Mouse (Mus musculus): ENCODE results near the gene B4gat1. TPM values are rescaled to one million over a fixed set of nuclear protein-coding genes. Genes with fewer than 3 reads are reported as not detected.
A peak's percentile ranks its signal among the peaks of the same experiment; 100 is the strongest.
"Not testable (repeated sequence)": the region's sequence is repeated elsewhere in the genome, so short reads cannot be mapped to it uniquely, and the experiment has no call there.

The B4gat1 gene
- 0.49 and 0.81 TPM in 2 replicates for total RNA-seq (2017)

DNA sequence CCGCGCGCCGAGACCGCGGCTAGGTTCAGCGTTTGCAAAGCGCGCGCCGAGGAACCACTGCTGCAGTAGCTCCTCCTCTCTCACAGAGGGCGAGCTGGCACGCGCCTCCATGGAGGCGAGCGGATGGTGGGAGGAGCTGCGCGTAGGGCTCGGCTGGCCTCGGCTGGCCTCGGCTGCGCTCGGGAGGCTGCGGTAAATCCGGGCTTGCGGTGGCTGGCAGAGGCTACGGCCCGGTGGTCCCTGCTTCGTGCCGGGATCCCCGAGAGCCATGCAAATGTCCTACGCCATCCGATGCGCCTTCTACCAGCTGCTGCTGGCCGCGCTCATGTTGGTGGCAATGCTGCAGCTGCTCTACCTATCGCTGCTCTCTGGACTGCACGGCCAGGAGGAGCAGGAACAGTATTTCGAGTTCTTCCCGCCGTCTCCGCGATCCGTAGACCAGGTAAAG, at the start of gene B4gat1, which contains the start of gene AC124502.3:
TSS of gene B4gat1 (plus strand) at position 118 of the 448 bp plus-strand sequence.
TSS of gene AC124502.3 (plus strand) at position 183 of the 448 bp plus-strand sequence.
- peak; percentile 77 for ATAC-seq (ENCODE audit: extremely low read depth, insufficient number of reproducible peaks, low FRiP score, poor library complexity, severe bottlenecking)

DNA sequence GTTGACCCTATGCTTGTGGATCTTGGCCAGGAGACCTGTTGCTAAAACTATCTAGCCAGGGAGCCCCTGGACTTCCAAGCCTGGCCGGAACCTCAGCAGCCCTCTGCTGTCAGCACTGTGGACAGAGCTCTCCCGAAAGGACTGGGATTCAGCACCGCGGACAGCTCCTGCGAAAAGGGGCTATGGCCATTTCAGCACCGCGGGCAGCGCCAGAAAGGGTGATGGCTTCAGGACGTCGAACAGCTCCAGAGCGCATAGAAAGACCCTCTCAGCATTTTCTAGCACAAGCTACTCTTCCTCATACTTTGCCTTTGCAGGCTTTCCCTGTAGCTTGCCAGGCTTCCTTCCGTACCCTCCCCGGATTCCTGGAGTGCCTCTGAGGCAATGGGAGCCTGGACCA, 49.6 kb upstream of the B4gat1 start:
- no peak for ATAC-seq (ENCODE audit: extremely low read depth, insufficient number of reproducible peaks, low FRiP score, poor library complexity, severe bottlenecking)

DNA sequence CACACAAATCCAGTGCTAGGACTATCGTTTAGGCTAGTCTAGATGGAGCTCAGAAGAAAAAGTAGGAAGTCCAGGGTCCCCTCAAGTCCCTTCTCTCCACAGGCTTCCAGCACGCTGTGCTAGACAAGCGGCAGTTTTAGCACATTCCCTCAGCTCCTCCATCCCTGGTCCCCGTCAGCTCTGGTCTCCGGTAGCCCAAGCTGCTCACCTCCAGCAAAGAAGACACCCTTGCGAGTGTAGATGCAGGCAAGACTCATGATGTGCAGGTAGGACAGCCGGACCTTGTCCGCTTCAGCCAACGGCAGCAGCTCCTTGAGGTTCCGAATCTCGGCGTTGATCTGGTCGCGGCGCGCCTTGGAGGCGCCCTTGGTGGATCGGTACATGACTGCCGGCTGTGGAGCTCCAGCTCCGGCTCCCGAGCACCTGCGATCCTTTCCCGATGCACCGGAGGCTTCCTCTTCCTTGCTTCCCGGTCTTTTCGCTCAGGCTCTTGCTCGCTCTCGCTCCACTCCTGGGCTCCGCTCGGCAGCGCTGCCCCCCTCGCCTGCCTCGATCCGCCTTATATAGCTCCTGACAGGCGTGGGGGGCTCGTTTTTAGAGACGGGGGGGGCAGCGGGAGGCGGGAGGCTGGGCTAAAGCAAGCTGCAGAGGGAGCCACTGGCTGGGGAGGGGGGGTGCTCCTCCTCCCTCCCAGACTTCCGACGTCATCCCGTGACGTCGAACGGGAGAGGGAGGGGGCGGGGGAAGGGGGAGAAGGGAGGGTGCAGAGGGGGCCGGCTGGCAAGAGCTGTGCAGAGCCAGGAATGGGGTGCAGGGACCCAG, 49.0 kb upstream of the B4gat1 start:
- ATAC-seq (ENCODE audit: extremely low read depth, insufficient number of reproducible peaks, low FRiP score, poor library complexity, severe bottlenecking) = no peak

DNA sequence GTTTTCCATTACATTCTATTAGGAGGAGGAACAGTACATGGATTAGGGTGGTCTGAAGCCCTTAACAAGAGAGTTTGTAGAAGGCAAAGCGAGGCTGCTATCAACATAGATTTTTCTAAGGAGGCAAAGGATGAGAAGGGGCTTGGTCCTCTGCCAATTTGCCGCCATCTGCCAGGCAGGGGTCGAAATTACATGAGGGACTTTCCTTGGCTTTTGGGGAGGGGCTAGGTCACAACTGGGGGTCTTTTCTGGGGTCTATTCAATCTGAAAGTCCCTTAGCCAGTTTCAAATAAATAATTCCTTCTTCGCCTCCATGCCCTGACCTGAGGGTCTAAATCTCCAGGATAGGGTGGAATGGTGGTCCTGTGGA, 48.4 kb upstream of the B4gat1 start, which contains the start of gene Npas4:
TSS of gene Npas4 (minus strand) at position 61 of the 370 bp plus-strand sequence.
- no peak for ATAC-seq (ENCODE audit: extremely low read depth, insufficient number of reproducible peaks, low FRiP score, poor library complexity, severe bottlenecking)

DNA sequence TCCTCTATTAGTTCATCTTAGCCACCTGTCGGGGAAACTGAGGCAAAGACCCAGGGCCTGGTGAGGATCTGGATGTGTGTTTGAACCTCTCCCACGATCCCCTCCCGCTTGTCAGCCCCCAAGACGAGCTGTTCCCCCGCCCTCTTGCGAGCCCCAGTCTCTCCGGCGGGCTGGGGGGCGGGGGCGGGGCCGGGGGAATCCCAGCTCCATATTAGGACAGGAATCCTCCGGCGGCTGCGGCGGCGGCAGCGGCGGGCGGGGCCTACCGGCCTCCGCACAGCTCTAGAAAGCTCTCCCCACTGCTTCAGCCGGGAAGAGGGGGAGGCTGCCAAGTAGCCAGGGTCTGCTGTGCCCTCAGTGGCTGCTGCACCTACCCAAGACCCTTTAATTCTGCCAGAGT, 47.9 kb upstream of the B4gat1 start:
- ATAC-seq (ENCODE audit: extremely low read depth, insufficient number of reproducible peaks, low FRiP score, poor library complexity, severe bottlenecking) = no peak

DNA sequence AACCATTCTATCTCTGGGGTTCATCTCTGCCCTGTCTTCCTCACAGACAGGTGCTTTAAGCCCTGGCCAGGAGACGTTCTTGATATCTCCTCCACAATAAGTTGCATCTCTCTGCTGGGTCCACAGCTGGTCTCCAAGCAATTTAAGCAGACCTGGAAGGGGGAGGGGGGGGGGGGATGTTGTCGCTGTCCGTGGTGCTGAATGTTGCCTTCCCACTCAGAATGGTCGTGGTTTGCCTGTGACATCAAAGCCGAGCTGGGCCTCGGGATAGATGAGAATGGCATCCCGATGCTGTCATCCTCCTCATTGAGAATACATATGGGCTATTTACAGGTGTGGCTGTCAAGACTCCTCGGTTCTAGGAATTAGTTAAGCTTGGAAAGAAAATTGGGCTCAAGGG, 46.3 kb upstream of the B4gat1 start:
- no peak for ATAC-seq (ENCODE audit: extremely low read depth, insufficient number of reproducible peaks, low FRiP score, poor library complexity, severe bottlenecking)

DNA sequence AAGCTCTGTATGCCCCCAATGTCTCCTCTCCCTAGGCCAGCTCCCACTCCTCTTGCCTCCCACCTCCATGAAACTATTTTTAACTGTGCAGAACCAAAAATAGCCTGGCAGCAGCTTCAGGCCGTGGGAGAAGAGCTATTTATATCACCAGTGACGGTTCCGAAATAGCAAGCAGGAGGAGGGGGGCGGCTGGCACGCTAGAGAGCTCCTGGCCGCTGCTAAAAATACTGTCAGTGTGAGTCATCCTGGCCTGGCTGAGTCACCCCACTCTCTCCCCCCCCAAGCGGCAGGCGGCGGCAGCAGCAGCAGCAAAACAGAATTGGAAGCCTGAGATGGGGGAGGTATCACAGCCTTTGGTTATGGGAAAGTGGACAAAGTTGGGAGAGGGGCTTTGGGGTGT, 45.7 kb upstream of the B4gat1 start:
- ATAC-seq (ENCODE audit: extremely low read depth, insufficient number of reproducible peaks, low FRiP score, poor library complexity, severe bottlenecking) = no peak

DNA sequence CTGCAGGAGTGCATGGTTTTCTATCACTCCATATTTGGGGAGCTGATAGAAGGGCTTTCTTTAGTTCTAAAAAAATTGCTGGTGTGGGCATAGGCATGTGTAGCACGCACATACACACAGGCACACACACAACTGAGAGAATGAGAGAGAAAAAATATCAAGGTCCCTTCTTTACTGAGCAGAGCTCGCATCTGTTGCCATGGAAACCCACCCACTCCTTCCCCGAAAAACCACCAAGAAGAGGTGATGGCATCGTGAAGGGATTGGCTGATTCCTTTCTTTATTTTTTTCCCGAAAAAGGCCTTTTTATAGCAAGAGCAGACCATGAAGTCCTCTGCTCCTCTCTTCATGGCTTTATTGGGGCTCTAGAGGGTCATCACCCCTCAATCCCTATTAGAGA, 44.6 kb upstream of the B4gat1 start:
- no peak for ATAC-seq (ENCODE audit: extremely low read depth, insufficient number of reproducible peaks, low FRiP score, poor library complexity, severe bottlenecking)

DNA sequence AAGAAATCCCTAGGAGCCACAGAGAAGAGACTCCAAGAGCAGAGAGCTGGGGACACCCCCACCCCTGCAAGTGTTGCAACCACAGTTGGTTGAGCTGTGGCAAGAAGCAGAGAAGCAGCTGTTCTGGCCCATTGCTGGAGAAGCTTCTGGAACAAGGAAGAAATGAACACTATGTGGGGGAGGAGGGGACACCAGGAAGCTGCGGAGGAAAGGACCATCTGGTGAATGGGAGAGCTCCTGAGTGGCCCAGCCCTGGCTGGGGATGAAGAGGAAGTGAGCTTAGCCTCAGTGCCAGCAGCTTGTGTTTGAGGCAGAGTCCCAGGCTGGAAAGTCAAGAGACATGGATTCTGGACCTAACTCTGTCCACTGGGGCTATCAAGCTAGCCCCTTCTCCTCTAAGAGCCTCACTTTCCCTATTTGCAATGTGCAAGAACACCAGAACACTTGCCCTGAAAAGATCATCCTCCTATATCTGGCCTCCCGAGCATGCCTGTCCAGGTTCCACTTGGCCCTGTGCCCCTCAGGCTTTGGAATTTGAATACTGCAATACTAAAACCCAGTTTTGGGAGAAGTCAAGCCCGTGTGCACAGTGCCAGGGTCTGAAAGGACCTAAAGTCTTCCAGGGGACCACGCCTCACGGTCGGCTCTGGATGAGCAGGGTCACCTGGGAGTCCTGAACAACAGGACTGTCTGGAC, 39.0 kb upstream of the B4gat1 start:
- no peak for ATAC-seq (ENCODE audit: extremely low read depth, insufficient number of reproducible peaks, low FRiP score, poor library complexity, severe bottlenecking)

DNA sequence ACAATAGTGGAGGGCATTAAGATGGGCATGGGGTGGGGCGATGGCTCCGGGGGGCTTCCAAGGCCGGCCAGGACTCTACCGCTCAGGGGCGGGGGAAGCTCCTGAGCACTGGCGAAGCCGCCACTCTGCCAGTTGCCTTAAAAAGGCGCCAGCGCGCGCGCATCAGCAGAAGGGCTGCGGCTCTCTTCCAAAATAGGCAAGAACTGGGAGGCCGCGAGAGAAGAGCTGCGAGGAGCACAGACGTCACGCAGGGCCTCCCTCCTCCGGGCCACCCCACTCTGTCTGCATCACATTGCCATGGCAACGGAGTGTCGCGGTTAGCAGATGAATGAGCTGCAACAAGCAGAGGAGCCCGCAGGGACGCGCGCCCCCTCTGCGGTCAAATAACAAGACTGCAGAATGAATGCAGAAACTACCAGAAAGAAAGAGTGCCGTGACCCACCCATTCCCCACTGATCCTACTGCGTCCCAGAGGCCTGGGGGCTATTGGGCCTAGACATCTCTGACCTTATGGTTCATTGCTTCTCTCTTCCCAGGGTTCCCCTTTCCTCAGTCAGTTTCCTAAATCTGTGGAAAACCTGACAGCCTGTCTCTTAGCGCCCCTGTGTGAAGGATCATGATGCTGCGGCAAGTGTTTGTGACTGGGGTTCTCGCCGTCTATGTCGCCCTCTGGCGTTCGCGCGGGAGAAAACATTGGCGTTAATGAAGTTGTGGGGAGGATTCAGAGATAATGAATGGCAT, 36.8 kb upstream of the B4gat1 start:
- peak; percentile 66 for ATAC-seq (ENCODE audit: extremely low read depth, insufficient number of reproducible peaks, low FRiP score, poor library complexity, severe bottlenecking)

DNA sequence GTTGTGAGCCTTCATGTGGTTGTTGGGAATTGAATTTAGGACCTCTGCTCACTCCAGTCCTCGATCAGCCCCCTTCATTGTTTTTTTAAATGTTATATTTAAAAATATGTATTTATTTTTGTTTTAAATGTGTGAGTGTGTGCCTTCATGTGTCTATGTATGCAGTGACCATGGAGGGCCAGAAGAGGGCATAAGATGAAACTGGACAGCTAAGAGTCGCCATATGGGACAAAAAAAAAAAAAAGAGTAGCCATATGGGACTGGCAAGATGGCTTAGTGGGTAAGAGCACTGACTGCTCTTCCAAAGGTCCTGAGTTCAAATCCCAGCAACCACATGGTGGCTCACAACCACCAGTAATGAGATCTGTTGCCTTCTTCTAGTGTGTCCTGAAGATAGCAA, 35.0 kb upstream of the B4gat1 start:
- ATAC-seq (ENCODE audit: extremely low read depth, insufficient number of reproducible peaks, low FRiP score, poor library complexity, severe bottlenecking) = not testable (repeated sequence)

DNA sequence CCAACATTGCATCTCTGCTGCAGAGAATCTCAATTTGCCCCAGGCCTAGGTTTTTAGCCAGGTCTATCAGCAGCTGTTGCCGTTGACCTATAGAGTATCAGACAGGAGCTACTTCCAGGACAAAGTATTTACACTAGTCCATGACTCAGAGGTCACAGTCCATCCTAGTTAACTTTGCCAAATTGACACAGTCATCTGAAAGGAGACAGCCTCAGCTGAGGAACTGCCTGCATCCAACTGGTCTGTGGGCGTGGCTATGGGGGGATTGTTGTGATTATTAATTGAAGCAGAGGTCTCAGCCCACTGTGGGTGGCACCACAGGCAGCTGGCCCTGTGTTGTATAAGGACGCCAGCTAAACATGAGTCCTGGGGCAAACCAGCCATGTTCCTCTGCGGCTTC, 33.7 kb upstream of the B4gat1 start:
- ATAC-seq (ENCODE audit: extremely low read depth, insufficient number of reproducible peaks, low FRiP score, poor library complexity, severe bottlenecking) = no peak

DNA sequence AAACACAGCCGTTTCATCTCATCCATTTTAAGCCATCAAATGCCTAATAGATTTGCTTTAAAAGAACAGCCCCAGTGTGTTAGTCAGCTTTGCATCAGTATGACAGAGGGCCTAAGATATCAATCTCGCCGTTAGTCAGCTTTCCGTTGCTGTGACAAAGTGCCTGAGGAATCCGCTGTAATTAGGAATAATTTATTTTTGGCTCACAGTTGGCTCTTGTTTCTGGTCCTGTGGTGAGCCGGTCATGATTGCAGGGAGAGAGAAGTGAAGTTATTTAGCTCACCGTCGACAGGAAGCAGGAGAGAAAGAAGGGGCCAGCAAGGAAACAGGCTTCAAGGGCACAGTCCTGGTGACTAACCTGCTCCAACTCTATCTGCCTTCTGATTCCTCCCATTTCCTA, 25.5 kb upstream of the B4gat1 start:
- no peak for ATAC-seq (ENCODE audit: extremely low read depth, insufficient number of reproducible peaks, low FRiP score, poor library complexity, severe bottlenecking)

DNA sequence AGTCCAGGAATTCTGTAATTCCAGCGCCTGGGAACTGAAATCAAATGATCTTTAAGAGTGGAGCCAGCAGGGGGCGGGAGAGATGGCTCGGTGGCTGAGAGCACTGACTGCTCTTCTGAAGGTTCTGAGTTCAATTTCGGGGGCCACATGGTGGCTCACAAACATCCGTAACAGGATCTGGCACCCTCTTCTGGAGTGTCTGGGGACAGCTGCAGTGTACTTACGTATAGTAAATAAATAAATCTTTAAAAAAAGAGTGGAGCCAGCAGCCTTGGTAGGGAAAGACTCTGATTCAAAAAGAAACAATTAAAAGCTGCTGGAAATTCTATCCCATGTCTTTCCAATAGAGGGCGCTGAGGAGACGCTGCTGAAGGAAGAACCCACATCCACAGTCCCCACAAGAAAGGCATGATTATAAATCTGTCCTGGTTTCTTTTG, 23.6 kb upstream of the B4gat1 start:
- no peak for ATAC-seq (ENCODE audit: extremely low read depth, insufficient number of reproducible peaks, low FRiP score, poor library complexity, severe bottlenecking)

DNA sequence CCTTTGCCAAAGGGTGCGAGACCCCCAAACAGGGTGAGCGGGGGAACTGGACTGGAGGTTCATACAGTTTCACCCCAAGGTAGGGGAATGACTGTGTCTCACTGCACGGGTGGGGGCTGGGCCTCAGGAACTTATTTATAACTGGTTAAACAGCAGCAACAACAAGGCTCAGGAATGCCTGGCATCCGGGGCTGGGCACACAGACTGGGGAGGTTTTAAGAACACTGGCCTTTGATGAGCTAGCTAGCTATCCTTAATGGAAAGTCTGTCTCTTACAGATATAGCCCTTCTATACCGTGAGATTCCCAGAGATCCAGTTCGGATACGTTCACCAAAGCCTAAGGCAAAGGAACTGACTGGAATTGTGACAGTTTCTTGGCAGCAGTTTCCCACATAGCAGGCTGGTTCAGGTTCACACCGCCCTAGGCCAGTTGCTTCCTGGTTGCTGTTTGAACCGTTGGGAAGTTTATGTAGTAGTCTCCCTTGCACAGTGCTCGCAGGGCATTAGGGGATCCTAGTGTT, 22.3 kb upstream of the B4gat1 start:
- no peak for ATAC-seq (ENCODE audit: extremely low read depth, insufficient number of reproducible peaks, low FRiP score, poor library complexity, severe bottlenecking)

DNA sequence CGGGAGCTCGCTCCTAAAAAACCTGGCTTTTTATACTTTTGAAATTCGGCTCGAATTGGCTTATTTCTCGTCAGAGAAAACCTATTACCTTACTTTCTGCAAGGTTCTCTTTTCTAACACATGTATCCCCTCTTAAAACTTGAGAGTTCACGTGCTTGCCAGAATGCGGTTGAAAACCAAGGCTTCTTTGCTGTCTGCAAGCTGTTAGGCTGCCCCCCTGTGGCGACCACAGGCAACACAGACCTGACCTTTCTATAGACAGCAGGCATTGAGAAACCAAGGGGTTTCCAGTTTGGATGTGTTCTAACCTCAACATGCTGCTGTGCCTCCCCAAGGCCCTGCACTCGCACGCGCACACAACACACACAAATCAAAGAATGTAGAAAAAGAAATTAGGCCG, 21.8 kb upstream of the B4gat1 start:
- ATAC-seq (ENCODE audit: extremely low read depth, insufficient number of reproducible peaks, low FRiP score, poor library complexity, severe bottlenecking) = peak; percentile 76

DNA sequence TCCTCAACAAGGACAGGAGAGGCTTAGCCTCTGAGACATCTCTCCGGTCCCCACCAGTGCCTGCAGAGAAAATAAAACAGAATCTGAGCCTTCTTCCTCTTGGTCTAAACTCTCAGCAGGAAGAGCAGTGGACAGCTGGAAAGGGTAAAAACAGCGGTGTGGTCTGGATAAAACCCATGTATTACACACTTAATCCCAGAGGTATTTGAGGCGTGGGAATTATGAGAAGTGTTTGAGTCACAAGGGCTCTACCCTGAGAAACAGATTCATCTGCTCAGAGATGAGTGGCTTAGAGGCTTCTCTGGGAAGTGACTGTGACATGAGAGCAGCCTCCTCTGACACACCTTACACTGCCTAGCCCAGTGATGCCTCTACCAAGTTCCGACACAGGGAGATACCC, 21.0 kb upstream of the B4gat1 start:
- no peak for ATAC-seq (ENCODE audit: extremely low read depth, insufficient number of reproducible peaks, low FRiP score, poor library complexity, severe bottlenecking)

DNA sequence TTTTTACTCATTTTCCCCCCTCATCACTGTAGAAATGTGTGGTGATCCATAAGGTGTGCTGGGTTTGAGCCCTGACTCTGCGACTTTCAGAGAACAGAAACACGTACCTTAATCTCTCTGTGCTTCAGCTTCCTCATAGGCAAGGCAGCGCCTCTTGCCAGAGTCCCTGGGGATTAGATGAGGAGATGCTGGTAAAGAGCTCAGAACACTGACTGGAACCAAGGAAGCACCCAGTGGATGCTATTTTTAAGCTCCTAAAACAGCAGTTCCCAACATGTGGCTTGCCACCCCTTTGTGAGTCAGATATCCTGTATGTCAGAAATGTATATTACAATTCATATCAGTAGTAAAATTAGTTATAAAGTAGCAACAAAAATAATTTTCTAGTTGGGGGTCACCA, 20.4 kb upstream of the B4gat1 start:
- ATAC-seq (ENCODE audit: extremely low read depth, insufficient number of reproducible peaks, low FRiP score, poor library complexity, severe bottlenecking) = no peak

DNA sequence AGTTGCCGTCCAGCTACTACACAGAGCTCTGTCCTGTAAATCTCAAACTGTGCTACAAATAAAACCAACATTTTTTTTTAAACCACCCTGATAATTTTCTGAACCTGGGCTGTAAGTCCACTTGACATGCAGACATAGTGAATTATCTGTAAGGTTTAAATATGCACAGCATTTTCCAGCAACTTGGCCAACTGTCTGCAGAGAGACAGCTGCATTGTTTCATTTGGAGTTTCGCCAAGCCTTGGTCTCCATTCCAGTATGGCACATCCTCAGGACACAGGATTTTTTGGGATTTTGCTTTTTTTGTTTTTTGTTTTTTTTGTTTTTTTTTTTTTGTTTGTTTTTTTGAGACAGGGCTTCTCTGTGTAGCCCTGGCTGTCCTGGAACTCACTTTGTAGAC, 17.2 kb upstream of the B4gat1 start:
- ATAC-seq (ENCODE audit: extremely low read depth, insufficient number of reproducible peaks, low FRiP score, poor library complexity, severe bottlenecking) = no peak

Data from neutrophil, adult 5-6 weeks (primary cell).